Mouse (Mus musculus): Measurements from ENCODE around the gene Gdpgp1. TPM values are rescaled to one million over a fixed set of nuclear protein-coding genes. Genes with fewer than 3 reads are reported as not detected.

The Gdpgp1 gene
- total and polyA plus RNA-seq, 3 experiments: 3.7 to 10.2 (median 5.9) TPM

- peak within 1 kb of the TSS; percentile 93 for H3K4me3 ChIP-seq (ENCODE audit: low read depth, low read length)
These were observed 36.5 kb downstream of the Gdpgp1 start, which contains the start of gene Vps33b for GRCm38 (mm10) chr7:80268897-80269750. Gene Vps33b (plus strand): TSS chr7:80269649.

GRCm38 (mm10) chr7:80269751-80270255 lies 37.1 kb downstream of the Gdpgp1 start:
- Histone ChIP-seq H3K27me3 (ENCODE audit: insufficient read depth, low read length) (no peaks in the 10 kb centered on the region), H3K4me1 (ENCODE audit: insufficient read depth, low read depth, low read length) (peaks cover 47% of the 10 kb centered on the region), H3K36me3 (replicated peaks) (peaks cover 72% of the 10 kb centered on the region), H3K9me3 (replicated peaks) (no peaks in the 10 kb centered on the region), H3K4me3 (ENCODE audit: low read depth, low read length) (peak overlapping the region; percentile 93)
- peak; percentile 11 for DNase-seq (ENCODE audit: low spot score)
- no peak for ATAC-seq (ENCODE audit: extremely low read depth, insufficient number of reproducible peaks, low FRiP score, poor library complexity, severe bottlenecking)
- TF ChIP-seq POLR2AphosphoS5 (IDR thresholded peaks at IDR 0.05; ENCODE audit: insufficient replicate concordance, low read depth, low read length) (no peak), TAL1 (conservative IDR thresholded peaks at IDR 0.05; ENCODE audit: low read depth, low read length) (no peak), GATA1 (IDR thresholded peaks at IDR 0.05; ENCODE audit: borderline replicate concordance, low read length) (no peak), GATA2 (IDR thresholded peaks at IDR 0.05; ENCODE audit: borderline replicate concordance, low read depth, low read length) (no peak), CTCF (IDR thresholded peaks at IDR 0.05; ENCODE audit: low read depth, low read length) (no peak)

More at GRCm38 (mm10) chr7:80268897-80269750, 36.5 kb downstream of the Gdpgp1 start, which contains the start of gene Vps33b:
- Histone ChIP-seq H3K27me3 (ENCODE audit: insufficient read depth, low read length) (no peaks in the 10 kb centered on the region), H3K36me3 (replicated peaks) (peaks cover 72% of the 10 kb centered on the region), H3K9me3 (replicated peaks) (no peaks in the 10 kb centered on the region), H3K4me1 (ENCODE audit: insufficient read depth, low read depth, low read length) (peaks cover 51% of the 10 kb centered on the region)
- peak; percentile 70; the same call in 1 of the 2 replicates for ATAC-seq (ENCODE audit: extremely low read depth, insufficient number of reproducible peaks, low FRiP score, poor library complexity, severe bottlenecking)
- TF ChIP-seq GATA1 (IDR thresholded peaks at IDR 0.05; ENCODE audit: borderline replicate concordance, low read length) (no peak), CTCF (IDR thresholded peaks at IDR 0.05; ENCODE audit: low read depth, low read length) (no peak), POLR2AphosphoS5 (IDR thresholded peaks at IDR 0.05; ENCODE audit: insufficient replicate concordance, low read depth, low read length) (no peak), GATA2 (IDR thresholded peaks at IDR 0.05; ENCODE audit: borderline replicate concordance, low read depth, low read length) (no peak), TAL1 (conservative IDR thresholded peaks at IDR 0.05; ENCODE audit: low read depth, low read length) (no peak)
- peak; percentile 90 for DNase-seq (ENCODE audit: low spot score)

- ATAC-seq (ENCODE audit: extremely low read depth, insufficient number of reproducible peaks, low FRiP score, poor library complexity, severe bottlenecking): no peak
- peaks cover 72% of the 10 kb centered on the region for H3K36me3 ChIP-seq (replicated peaks)
- peaks cover 38% of the 10 kb centered on the region for H3K4me1 ChIP-seq (ENCODE audit: insufficient read depth, low read depth, low read length)
- no peaks in the 10 kb centered on the region for H3K9me3 ChIP-seq (replicated peaks)
- TF ChIP-seq TAL1 (conservative IDR thresholded peaks at IDR 0.05; ENCODE audit: low read depth, low read length) (no peak), POLR2AphosphoS5 (IDR thresholded peaks at IDR 0.05; ENCODE audit: insufficient replicate concordance, low read depth, low read length) (no peak), CTCF (IDR thresholded peaks at IDR 0.05; ENCODE audit: low read depth, low read length) (no peak), GATA2 (IDR thresholded peaks at IDR 0.05; ENCODE audit: borderline replicate concordance, low read depth, low read length) (no peak)
- H3K4me3 ChIP-seq (ENCODE audit: low read depth, low read length): no peak overlapping the region
- no peak for DNase-seq (ENCODE audit: low spot score)
- H3K27me3 ChIP-seq (ENCODE audit: insufficient read depth, low read length): no peaks in the 10 kb centered on the region
These were observed 40.8 kb downstream of the Gdpgp1 start for GRCm38 (mm10) chr7:80273456-80273855.

GRCm38 (mm10) chr7:80276374-80276773 lies 43.7 kb downstream of the Gdpgp1 start:
- DNase-seq (ENCODE audit: low spot score) (no peak), ATAC-seq (ENCODE audit: extremely low read depth, insufficient number of reproducible peaks, low FRiP score, poor library complexity, severe bottlenecking) (peak; percentile 54)
- no peaks in the 10 kb centered on the region for H3K9me3 ChIP-seq (replicated peaks)
- no peaks in the 10 kb centered on the region for H3K27me3 ChIP-seq (ENCODE audit: insufficient read depth, low read length)
- TF ChIP-seq GATA1 (IDR thresholded peaks at IDR 0.05; ENCODE audit: borderline replicate concordance, low read length) (no peak), TAL1 (conservative IDR thresholded peaks at IDR 0.05; ENCODE audit: low read depth, low read length) (no peak), CTCF (IDR thresholded peaks at IDR 0.05; ENCODE audit: low read depth, low read length) (no peak), POLR2AphosphoS5 (IDR thresholded peaks at IDR 0.05; ENCODE audit: insufficient replicate concordance, low read depth, low read length) (no peak), GATA2 (IDR thresholded peaks at IDR 0.05; ENCODE audit: borderline replicate concordance, low read depth, low read length) (no peak)
- H3K4me3 ChIP-seq (ENCODE audit: low read depth, low read length): no peak overlapping the region
- peaks cover 14% of the 10 kb centered on the region for H3K4me1 ChIP-seq (ENCODE audit: insufficient read depth, low read depth, low read length)
- peaks cover 97% of the 10 kb centered on the region for H3K36me3 ChIP-seq (replicated peaks)

GRCm38 (mm10) chr7:80280032-80280431 lies 47.4 kb downstream of the Gdpgp1 start:
- DNase-seq (ENCODE audit: low spot score) (no peak), ATAC-seq (ENCODE audit: extremely low read depth, insufficient number of reproducible peaks, low FRiP score, poor library complexity, severe bottlenecking) (no peak)
- no peak overlapping the region for H3K4me3 ChIP-seq (ENCODE audit: low read depth, low read length)
- H3K9me3 ChIP-seq (replicated peaks): no peaks in the 10 kb centered on the region
- H3K27me3 ChIP-seq (ENCODE audit: insufficient read depth, low read length): no peaks in the 10 kb centered on the region
- no peak for TF ChIP-seq GATA2 (IDR thresholded peaks at IDR 0.05; ENCODE audit: borderline replicate concordance, low read depth, low read length)
- TF ChIP-seq CTCF (IDR thresholded peaks at IDR 0.05; ENCODE audit: low read depth, low read length): no peak
- TF ChIP-seq GATA1 (IDR thresholded peaks at IDR 0.05; ENCODE audit: borderline replicate concordance, low read length): no peak
- no peak for TF ChIP-seq POLR2AphosphoS5 (IDR thresholded peaks at IDR 0.05; ENCODE audit: insufficient replicate concordance, low read depth, low read length)
- no peak for TF ChIP-seq TAL1 (conservative IDR thresholded peaks at IDR 0.05; ENCODE audit: low read depth, low read length)
- H3K36me3 ChIP-seq (replicated peaks): peaks cover 95% of the 10 kb centered on the region
- no peaks in the 10 kb centered on the region; the same call in 1 of the 2 replicates for H3K4me1 ChIP-seq (ENCODE audit: insufficient read depth, low read depth, low read length)

GRCm38 (mm10) chr7:80280998-80281397 lies 48.3 kb downstream of the Gdpgp1 start:
- Histone ChIP-seq H3K36me3 (replicated peaks) (peaks cover 97% of the 10 kb centered on the region), H3K4me1 (ENCODE audit: insufficient read depth, low read depth, low read length) (no peaks in the 10 kb centered on the region; the same call in 1 of the 2 replicates), H3K4me3 (ENCODE audit: low read depth, low read length) (no peak overlapping the region), H3K9me3 (replicated peaks) (no peaks in the 10 kb centered on the region), H3K27me3 (ENCODE audit: insufficient read depth, low read length) (no peaks in the 10 kb centered on the region)
- TF ChIP-seq GATA2 (IDR thresholded peaks at IDR 0.05; ENCODE audit: borderline replicate concordance, low read depth, low read length) (no peak), TAL1 (conservative IDR thresholded peaks at IDR 0.05; ENCODE audit: low read depth, low read length) (no peak), POLR2AphosphoS5 (IDR thresholded peaks at IDR 0.05; ENCODE audit: insufficient replicate concordance, low read depth, low read length) (no peak), GATA1 (IDR thresholded peaks at IDR 0.05; ENCODE audit: borderline replicate concordance, low read length) (no peak), CTCF (IDR thresholded peaks at IDR 0.05; ENCODE audit: low read depth, low read length) (no peak)
- DNase-seq (ENCODE audit: low spot score) (no peak), ATAC-seq (ENCODE audit: extremely low read depth, insufficient number of reproducible peaks, low FRiP score, poor library complexity, severe bottlenecking) (no peak)

Data from G1E (cell line).